Mouse (Mus musculus): ENCODE data around the gene Ankrd13a.

Gene Ankrd13a

DNA sequence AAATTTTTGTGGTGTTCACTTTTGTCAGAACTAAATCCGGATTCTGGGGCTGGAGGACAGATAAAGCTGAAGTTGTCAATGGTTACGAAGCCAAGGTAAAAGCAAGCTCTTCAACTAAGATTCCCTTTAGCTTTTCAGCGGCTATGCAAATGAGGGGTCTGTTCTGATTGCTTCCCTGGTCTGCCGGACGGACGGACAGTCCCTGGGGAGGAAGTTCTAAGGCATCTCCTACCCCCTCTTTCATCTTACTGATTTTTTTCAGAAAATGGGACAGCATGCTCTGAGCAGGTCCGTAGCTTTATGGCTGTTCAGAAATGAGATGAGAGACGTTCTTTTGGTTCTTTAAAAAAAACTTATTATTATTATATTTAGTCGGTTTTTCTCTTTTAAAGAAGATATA, 21.2 kb downstream of the Ankrd13a start:
- in situ Hi-C loops (cut with MboI; ENCODE audit: low sequenced_read_pairs), result no loop called here

DNA sequence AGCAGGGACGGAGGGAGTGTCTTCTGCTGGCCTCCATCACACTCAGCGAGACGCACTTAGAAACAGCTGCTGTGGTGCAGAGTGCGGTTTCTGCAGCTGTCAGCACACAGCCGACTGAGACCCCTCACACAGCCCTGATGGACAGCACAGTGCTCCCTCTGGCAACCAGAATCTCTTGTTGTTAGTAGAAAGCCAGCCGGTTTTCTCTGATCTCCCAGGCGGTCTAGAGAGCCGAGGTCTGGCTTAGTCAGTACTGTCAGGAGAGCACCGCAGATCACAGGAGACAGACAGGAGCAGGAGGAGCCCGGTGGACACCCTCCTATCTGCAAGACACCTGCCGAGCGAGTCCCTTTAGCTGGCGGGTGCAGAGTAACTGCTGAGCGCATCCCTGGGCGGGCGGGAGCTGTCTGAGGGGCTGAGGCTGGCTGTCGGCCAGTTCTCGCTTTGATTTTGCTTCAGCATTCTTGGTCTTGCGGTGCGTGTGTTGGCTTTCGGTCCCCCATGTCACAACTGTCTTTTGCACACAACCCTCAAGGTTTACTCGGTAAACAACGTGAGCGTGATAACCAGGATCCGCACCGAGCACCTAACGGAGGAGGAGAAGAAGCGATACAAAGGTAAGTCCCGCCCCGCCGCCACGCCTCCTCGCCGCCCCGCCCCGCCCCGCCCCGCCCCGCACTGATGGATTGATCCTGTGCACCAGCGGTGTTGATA, 22.0 kb downstream of the Ankrd13a start:
- in situ Hi-C loops (cut with MboI; ENCODE audit: low sequenced_read_pairs), result no loop called here

DNA sequence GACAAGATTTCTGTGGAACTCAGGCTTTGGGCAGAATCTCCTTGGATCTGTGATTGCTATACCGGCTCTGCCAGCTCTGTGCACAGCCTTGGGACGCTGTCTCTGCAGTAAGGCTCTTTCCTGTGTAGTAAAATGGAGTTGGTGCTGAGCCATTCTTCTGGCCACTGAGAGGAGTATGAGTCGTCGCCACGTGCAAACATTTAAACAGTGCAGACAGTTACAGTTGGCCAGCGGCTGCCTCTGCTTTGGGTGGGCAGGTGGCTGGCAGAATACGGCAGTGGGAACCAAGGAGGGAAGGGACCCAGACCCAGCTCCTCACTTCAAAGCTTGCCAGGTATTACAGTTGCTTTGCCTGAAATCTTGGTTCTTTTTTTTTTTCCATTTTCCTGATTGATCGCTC, 22.8 kb downstream of the Ankrd13a start:
- in situ Hi-C loops (cut with MboI; ENCODE audit: low sequenced_read_pairs), result no loop called here

DNA sequence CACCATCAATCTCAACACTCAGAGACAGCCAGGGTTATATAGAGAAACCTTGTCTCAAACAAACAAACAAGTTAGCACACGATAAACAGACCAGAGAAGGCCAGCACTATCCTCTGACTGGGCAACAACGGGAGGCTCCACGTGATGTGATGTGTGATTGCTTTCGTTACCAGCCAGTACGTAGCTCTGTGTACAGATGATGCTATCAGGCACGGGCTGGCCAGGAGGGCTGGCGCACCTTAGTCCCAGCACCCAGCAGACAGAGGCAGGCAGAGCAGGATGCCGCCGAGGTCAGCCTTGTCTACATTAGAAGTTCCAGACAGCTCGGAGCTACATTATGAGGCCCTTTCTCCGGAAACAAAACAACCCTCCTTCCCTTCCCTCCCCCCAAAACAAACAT, 25.4 kb downstream of the Ankrd13a start:
- in situ Hi-C loops (cut with MboI; ENCODE audit: low sequenced_read_pairs), result no loop called here

DNA sequence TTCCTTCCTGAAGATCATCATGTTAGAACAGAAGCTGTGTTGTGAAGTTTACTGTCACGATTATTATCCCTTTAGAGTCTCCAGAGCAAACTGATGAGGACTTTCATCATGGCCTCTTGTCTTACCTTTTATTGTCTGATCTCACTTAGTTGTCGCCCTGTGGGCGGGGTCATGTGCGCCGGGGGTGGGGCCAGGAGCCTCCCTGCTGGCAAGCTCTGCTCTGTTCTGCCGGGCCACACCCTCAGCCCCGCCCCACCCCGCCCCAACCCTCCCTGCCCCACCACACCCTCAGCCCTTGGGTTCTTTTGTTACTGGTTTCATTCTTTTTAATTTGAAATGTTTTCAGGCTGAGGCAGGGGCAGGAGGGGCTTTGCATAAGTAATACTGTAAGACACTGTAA, 26.6 kb downstream of the Ankrd13a start:
- in situ Hi-C loops (cut with MboI; ENCODE audit: low sequenced_read_pairs), result no loop called here

DNA sequence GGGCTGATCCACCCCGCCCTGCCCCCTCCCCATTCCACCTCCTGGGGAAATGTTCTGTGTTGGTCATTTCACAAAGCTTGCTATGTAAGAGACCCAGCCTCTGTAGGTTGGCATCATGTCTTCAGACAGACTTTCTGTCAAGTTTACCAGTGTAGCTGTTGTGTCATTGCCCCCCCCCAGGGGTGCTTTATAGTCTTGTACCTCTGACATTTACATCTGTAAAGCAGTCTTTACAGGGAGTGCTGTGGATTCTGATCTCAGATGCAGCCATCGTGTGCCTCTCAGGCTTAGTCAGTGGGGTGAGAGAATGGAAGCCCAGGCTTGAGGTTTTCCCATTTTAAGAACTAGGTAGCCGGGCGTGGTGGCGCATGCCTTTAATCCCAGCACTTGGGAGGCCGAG, 27.4 kb downstream of the Ankrd13a start:
- in situ Hi-C loops (cut with MboI; ENCODE audit: low sequenced_read_pairs), result no loop called here

DNA sequence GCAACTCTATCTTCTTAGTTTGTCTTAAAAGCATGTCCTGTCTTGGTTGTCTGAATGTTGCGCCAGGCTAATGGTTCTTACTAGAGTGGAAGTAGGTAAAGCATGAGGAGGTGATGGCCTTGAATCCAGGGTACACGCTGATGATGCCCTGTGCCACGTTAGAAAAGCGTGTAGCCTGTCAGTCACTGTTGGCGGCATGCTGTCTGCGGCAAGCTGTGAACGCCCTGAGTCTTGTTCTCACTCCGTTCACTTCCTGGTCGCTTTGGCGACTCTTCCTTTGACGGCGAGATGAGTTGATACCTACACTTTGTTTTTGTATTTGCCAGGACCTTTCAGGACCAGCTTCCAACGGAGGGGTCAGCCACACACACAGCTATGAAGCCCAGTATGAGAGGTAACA, 28.8 kb downstream of the Ankrd13a start:
- in situ Hi-C loops (cut with MboI; ENCODE audit: low sequenced_read_pairs), result no loop called here

DNA sequence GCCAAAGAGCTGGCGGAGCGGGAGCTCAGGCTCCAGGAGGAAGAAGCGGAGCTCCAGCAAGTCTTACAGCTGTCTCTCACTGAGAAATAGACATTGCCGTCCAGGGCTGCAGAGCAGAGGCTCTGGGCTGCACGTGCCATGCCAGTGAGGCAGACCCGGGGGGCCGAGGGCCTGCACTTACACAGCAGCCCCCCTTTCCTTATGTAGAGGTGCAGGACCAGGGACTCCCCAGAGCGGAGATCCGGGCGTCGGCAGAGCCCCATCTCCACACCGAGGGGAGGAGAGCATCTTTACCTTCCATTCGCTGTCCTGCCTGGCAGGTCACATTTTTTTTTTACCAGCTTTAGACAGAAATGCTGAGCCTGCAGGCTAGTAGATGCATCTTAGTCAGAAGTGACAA, 29.9 kb downstream of the Ankrd13a start:
- in situ Hi-C loops (cut with MboI; ENCODE audit: low sequenced_read_pairs), result no loop called here

DNA sequence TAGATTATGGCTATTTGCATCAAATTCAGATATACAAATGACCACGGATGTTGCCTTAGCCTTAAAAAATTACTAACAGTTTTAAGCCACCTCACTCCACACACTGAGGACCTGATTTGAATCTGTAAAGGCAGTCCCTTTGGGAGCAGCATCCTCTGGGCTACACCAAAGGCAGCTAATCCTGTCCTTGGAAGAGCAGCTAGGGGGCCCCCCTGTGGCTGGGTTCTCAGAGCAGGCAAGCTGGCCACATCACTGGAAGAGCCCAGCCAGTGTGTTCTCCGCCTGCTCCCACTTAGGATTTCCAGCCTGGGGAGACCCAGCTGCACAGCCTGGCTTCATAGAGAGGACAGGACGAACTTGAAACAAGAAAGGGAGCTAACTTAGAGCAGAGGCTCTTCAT, 30.5 kb downstream of the Ankrd13a start:
- in situ Hi-C loops (cut with MboI; ENCODE audit: low sequenced_read_pairs), result no loop called here

DNA sequence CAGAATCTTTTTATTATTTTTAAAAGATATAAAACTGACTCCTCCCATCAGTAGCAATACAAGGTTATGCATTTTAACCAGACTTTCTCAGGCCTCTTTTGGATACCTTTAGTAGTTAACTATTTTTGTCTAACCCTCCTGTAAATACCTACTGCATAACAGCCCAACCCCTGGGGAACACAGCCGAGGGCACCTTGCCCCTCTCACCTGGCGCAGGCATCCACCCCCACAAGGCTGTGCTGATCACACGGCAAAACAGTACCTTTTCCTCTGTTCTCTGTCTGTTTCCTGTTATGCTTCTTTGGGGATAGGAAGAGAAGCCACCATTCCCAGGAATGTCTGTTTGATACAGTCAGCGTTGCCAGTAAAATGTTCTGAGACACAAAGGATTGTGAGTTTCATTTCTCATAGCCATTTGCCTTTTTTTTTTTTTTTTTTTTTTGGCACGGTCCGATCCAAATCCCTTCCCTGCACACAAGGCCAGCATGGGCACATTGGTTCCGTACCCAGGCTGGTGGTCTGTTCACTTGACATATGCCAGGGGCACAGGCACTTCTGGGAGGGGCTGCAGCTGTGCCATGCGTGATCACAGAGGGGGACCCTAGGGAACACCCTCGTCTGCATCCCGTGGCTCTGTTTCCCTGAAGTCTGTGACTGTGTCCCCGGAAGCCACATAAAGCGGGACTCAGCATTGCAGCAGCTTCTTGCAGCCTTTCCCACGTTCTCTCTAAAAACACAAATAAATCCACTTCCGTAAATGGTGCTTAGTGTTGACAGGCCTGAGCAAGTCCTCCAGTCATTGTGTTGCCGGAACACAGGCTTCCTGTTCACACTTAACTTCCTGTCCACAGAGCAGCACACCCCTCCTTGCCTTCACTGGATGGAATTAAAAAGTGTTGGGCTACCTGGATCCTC, 31.2 kb downstream of the Ankrd13a start:
- in situ Hi-C loops (cut with MboI; ENCODE audit: low sequenced_read_pairs), result no loop called here

DNA sequence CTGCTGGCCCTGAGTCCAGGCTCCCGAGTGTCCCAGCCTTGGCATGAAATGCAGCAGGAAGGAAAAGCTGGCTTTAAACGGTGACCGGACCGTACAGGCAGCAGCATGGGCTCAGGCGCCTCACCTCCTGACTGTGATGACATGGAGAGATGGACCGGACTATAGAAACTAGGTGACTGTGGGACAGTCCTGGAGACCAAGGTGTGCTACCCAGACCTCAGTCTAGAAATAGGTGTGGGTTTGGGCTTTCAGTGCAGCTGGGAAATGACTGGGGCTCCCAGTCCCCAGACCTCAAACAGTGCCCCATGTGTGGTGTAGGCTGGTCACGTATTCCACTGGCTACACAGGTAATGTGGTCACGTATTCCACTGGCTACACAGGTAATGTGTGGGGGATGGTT, 32.2 kb downstream of the Ankrd13a start:
- in situ Hi-C loops (cut with MboI; ENCODE audit: low sequenced_read_pairs), result no loop called here

DNA sequence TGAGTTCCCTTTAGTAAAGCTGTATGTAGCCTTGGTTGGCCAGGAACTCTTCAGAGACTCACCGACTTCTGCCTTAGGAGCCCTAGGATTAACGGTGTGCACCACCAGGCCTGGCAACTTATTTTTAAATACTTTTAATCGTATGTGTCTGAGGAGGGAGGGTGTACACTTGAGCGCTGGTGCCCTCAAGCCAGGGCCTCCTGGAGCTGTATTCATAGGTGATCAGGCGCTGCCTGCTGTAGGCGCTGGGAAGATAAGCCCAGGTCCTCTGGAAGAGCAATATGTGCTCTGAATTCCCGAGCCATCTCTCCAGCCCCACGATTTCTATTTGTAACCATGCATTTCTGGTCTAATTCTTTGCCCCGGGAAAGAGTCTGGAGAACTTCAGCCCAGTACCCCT, 32.6 kb downstream of the Ankrd13a start:
- in situ Hi-C loops (cut with MboI; ENCODE audit: low sequenced_read_pairs), result no loop called here

DNA sequence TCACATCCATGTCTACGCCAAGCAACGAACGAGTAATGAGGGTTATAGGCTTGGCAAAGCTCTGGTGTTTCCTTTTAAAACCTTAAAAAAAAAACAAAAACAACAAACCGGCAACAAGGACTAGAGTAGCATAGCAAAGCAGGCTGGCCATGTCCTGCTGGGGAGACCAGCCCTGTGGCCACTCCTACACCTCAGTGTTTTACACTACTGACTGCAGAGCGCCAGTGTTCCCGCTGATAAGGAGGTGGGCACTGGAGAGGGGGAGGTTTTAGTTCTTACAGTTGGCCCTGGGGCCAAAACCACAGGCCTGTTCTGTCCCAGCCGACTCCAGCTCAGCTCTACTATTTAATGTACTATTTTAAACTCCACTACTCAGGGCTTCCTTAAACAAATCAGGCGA, 33.0 kb downstream of the Ankrd13a start:
- in situ Hi-C loops (cut with MboI; ENCODE audit: low sequenced_read_pairs), result no loop called here

DNA sequence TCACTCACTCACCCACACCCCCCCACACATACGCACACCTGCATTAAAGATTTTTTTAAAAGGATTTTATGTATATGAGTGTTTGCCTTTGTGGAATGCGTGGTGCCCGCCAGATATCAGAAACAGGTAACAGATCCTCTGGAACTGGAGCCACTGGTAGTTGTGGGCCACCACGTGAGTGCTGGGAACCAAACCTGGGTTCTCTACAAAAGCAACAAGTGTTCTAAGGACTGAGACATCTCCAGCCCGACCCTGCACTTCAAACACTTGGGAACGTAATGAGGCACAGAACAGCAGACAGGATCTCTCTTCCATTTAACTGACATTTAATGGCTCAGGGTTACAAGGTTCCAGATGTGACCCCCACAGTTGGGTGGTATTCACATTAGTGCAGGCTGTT, 33.4 kb downstream of the Ankrd13a start:
- in situ Hi-C loops (cut with MboI; ENCODE audit: low sequenced_read_pairs), result no loop called here

DNA sequence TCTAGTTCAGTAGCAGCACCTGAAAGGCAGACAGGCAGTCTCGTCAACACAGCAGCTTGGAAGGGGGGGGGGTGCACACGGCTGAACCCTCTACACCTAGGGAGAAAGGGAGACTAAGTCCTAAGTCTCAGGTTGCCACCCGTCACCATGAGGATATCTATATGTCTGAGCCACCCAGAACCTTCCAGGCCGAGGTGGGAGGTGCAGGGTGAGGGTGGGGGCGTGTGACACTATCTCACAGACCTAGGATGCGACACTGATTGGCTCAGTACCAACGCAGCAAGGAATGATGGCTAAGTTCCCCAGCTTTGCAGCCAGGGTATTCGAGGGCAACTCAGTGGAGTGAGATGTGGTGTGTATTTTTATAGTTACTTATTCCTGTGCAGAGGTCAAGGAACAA, 33.9 kb downstream of the Ankrd13a start:
- in situ Hi-C loops (cut with MboI; ENCODE audit: low sequenced_read_pairs), result no loop called here

DNA sequence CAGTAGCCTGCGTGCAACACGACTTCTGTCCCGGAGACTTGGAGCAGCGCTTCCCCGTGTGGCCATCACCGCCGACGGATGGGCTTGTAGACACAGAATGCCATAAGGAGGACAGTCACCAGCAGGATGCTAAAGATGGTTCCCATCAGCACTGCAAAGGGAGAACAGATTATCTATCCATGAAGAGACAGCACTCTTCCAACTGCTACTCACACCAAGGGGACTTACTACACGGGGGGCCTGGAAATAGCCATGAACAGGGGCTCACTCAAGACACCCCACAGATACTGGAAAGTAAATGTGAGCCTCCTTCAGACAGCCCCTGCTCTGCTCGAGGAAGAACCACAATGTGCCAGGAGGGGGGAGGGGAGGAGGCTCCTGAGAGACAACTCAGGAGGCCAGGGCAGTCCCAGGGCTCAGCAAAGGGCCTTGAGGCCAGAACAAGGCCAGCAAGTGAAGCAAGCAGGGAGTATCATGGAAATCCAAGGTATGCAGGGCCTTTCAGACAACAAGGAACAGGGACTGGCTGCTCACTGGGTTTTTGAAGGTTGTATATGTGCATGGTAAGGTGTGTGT, 34.8 kb downstream of the Ankrd13a start:
- in situ Hi-C loops (cut with MboI; ENCODE audit: low sequenced_read_pairs), result no loop called here

DNA sequence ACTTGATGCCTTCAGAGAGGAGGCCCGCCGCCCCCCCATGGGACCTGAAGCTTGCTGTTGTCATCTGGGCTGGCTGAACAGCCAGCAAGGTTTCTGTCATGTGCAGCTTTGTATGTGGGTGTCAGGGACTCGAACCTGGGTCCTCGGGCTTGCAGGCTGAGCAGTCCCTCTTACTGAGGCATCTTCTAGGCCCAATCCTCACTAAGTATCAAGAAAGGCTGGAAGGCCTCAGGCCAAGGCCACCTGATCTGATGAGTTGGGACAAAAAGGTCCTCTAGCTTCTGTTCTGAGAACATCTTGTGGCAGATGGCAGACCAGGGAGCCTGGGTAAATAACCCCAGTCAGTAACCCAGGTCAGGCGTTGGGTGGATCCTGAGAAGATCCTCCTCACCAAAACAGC, 35.3 kb downstream of the Ankrd13a start:
- in situ Hi-C loops (cut with MboI; ENCODE audit: low sequenced_read_pairs), result no loop called here

DNA sequence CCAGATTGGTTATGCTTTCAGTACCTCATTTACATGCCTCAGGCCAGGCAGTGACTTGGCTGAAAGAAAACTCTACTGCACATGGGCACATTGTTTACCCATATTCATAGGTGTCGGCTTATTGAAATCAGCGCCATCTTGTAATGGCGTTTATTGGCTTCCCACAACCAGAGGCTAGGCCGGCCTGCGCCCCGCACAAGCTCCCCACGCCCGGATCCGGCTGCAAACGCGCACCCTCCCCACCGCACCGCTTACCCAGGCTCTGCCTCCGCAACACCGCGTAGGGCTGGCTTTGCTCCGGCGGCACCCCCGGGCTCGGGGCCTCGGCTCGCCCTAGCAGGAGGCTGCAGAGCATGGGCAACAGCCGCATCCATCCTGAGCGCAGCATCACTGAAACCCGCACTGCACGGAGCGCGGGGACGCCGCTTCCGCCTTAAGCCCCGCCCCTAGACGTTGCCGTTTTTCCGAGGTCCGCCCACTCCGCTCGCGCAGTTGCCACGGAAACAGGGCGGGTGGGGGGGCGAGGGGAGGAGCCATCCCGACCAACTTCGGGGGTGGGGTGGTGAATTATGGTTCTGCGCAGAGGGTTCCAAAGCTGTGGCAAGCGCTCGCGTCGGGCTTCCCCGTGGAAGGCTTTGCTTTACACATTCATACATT, 39.2 kb downstream of the Ankrd13a start:
- in situ Hi-C loops (cut with MboI; ENCODE audit: low sequenced_read_pairs), result no loop called here

DNA sequence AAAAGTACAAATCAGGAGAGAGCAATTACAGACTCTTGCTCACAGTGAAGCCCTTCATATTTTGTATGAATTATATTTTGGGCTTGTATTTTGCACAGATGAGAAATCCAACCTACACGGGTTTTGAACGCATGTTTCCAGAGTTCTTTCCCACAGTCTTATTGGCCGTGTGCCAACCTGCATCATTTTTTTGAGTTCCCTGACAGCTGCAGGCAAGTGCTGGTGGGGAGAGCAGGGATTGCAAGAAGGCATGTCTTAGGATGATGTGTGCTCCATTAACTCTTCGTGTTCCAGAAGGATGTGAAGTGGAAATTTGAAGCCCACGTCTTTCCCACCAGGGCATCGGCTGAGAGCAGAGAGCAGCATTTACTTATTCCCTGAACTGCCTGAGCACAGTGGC, 42.1 kb downstream of the Ankrd13a start:
- in situ Hi-C loops (cut with MboI; ENCODE audit: low sequenced_read_pairs), result no loop called here

DNA sequence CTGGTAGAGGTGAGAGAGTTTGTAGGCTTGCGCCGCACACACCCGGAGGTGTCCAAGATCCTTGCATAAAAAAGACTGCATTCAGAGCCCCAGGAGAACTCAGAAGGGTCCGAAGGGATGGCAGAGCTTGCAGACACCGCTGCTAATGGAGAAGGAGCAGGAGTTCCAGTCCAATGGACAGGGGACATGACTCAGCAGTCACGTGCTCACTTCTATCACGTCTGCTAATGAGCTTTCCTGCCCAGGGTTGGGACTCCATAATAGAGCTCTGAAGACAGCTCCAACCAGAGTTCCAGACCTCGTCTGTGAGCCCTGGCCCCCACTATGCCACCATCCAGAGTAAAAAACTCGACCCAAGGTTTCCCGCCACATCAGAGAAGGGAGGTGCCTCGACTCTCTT, 43.6 kb downstream of the Ankrd13a start:
- in situ Hi-C loops (cut with MboI; ENCODE audit: low sequenced_read_pairs), result no loop called here

All from CH12F3 (cell line).